Mouse (Mus musculus) heart, embryonic 11.5 days (tissue): ENCODE measurements around the gene Asnsd1. TPM values are rescaled to one million over a fixed set of nuclear protein-coding genes. Genes with fewer than 3 reads are reported as not detected.
"Not testable (repeated sequence)": the region's sequence is repeated elsewhere in the genome, so short reads cannot be mapped to it uniquely, and the experiment has no call there.

Experiments used
- ATAC-seq: fragments of 200-750 bp; cut with Nextera tagmentation; replicated peaks from 2 replicates; pipeline ENCODE4 v1.8.0; 2017; ENCODE audit warnings: moderate library complexity; ENCODE audit not compliant: insufficient number of reproducible peaks, low FRiP score, low TSS enrichment
- H3K27ac ChIP-seq: fragments of 300-500 bp; sonication (generic); 2 replicates; pipeline ENCODE4 v1.5.1; 2014; ENCODE audit warnings: mild to moderate bottlenecking, low read depth, low read length
- H3K27me3 ChIP-seq: fragments of 300-500 bp; sonication (generic); 2 replicates; pipeline ENCODE4 v1.6.1; 2014; ENCODE audit warnings: mild to moderate bottlenecking, low read length, mixed read lengths; ENCODE audit not compliant: control insufficient read depth, insufficient read depth
- H3K36me3 ChIP-seq: fragments of 300-500 bp; sonication (generic); 2 replicates; pipeline ENCODE4 v1.6.1; 2014; ENCODE audit warnings: mild to moderate bottlenecking, low read length, moderate library complexity, mixed read lengths; ENCODE audit not compliant: control insufficient read depth, insufficient read depth
- H3K4me1 ChIP-seq: fragments of 300-500 bp; sonication (generic); 2 replicates; pipeline ENCODE4 v1.6.1; 2014; ENCODE audit warnings: low read length; ENCODE audit not compliant: control insufficient read depth, insufficient read depth
- H3K4me2 ChIP-seq: fragments of 300-500 bp; sonication (generic); 2 replicates; pipeline ENCODE4 v1.6.1; 2014; ENCODE audit warnings: mild to moderate bottlenecking, moderate library complexity
- H3K4me3 ChIP-seq: fragments of 300-500 bp; sonication (generic); 2 replicates; pipeline ENCODE4 v1.5.1; 2014; ENCODE audit warnings: low read depth, low read length
- H3K9ac ChIP-seq: fragments of 300-500 bp; sonication (generic); 2 replicates; pipeline ENCODE4 v1.6.1; 2014; ENCODE audit warnings: mild to moderate bottlenecking, low read depth, low read length, moderate library complexity
- H3K9me3 ChIP-seq: fragments of 300-500 bp; sonication (generic); replicated peaks from 2 replicates; pipeline ENCODE4 v1.6.1; 2016; ENCODE audit warnings: low read length; ENCODE audit not compliant: control insufficient read depth
- WGBS: fragments of 180-500 bp; shearing (Covaris S2); extraction: QIAGEN DNeasy Blood & Tissue Kit; methylation state at CpG from one replicate; pipeline ENCODE4 v1.1.7; 2014; ENCODE audit not compliant: insufficient replicate concordance; 5-methylcytosine and 5-hydroxymethylcytosine counted together
- polyA plus RNA-seq: library from polyadenylated mRNA; unstranded; fragments of >200 nt; fragmentation: Nextera tagmentation; extraction: Ambion mirVana; gene quantifications from 2 replicates; pipeline ENCODE4 v1.2.1, GENCODE M21; 2014

Asnsd1 gene
- polyA plus RNA-seq, result 86.6 and 89.9 TPM in 2 replicates

DNA sequence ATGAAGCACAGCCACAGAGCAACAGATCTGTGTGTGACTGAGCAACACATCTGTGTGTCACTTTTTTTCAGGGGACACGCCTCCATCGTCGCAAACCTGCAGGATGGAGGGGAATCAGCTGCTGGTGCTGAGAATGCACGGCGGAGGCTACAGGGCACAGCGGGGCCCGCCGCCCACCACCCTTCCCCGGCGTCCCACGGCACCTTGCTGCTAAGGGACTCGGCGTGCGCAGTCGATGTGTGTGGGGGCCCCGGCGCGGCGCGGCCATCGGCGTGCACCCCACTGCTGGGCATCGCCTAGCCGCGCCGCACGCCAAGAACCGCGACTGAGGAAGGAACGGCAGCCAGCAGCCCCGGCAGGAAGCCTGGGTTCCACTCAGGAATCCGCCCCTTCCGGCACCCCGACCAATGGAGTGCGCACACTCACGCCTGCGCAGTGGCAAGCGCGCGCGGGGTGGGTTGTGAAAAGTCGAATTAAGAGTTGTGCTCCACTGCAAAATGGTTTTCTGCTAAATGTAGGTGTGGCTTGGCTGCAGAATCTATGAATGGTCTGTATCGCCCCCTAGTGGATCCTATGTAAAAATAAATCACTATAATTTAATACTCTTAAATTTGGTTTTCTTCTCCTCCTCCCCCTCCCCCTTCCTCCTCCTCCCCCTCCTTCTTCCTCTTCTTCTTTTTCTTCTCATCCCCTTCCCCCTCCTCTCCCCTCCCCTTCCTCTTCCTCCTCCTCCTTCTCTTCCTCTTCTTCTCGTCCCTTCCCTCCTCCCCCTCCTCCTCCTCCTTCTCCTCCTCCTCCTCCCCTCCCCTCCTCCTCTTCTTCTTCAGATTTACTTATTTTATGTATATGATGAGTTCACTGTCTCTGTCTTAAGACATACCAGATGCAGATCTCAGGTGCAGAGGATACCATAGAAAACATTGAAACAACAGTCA, at the start of gene Asnsd1, which contains the start of the genes Asdurf and Gm28551:
Asnsd1 (minus strand) TSS at position 426 of the 935 bp plus-strand sequence.
Asdurf (minus strand) TSS at position 293 of the 935 bp plus-strand sequence.
Gm28551 (minus strand) TSS at position 341 of the 935 bp plus-strand sequence.
- H3K9ac ChIP-seq, result peak within 1 kb of the TSS; percentile 96
- peak within 1 kb of the TSS; percentile 71 for H3K4me2 ChIP-seq
- under 1% methylated on average over 44 of the region's 44 CpGs for WGBS
- peak; percentile 99 for ATAC-seq
- H3K27ac ChIP-seq, result peak within 1 kb of the TSS; percentile 86
- no peaks in the 10 kb centered on the region for H3K27me3 ChIP-seq
- H3K36me3 ChIP-seq, result peaks cover 8% of the 10 kb centered on the region
- no peaks in the 10 kb centered on the region for H3K9me3 ChIP-seq
- peak within 1 kb of the TSS; percentile 84 for H3K4me3 ChIP-seq
- peaks cover 6% of the 10 kb centered on the region; the same call in 1 of the 2 replicates for H3K4me1 ChIP-seq

DNA sequence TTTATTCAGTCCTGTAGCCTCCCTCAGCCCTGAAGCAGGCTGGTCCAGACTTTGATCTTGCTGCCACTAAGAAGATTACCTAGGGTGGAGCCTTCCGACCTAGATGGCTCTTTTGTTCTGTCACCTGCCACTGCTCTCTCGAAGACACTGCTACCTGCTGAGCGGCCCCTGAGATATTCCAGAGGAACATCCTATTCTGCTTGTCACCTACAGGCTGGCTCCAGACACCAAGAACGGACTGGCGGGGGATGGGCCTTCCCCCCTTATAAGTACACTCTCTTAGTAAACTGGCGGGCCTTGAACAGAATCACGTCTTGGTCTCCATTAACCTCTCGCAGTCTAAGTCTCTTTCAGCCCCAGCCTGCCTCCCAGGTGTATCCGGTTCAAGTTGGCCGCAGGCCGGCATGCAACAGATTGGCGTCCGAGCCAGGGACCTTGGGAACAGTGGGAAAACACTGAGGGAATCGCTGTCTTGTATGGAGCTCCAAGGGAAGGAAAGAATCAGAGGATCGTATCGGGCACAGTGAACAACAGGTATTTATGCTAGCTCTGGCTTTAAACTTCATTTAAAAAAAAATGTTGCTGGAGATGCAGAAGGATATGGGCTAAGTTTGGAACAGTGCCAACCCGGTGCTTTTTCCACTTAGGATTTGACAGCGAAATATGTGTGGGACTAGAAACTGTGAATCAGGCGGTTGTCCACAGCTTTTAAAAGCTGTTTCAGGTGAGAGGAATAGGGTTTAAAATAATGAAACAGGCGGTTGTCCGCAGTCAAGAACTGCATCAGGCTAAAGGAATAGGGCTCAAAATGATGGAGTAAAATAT, 41.6 kb upstream of the Asnsd1 start:
- not testable (repeated sequence) for H3K9me3 ChIP-seq, ATAC-seq, H3K27me3 ChIP-seq, H3K9ac ChIP-seq, H3K36me3 ChIP-seq, H3K4me1 ChIP-seq, H3K27ac ChIP-seq
- WGBS, result 25% methylated on average over 21 of the region's 21 CpGs
- Histone ChIP-seq H3K4me3 (peak overlapping the region; percentile 21; the same call in 1 of the 2 replicates), H3K4me2 (peak overlapping the region; percentile 55)

DNA sequence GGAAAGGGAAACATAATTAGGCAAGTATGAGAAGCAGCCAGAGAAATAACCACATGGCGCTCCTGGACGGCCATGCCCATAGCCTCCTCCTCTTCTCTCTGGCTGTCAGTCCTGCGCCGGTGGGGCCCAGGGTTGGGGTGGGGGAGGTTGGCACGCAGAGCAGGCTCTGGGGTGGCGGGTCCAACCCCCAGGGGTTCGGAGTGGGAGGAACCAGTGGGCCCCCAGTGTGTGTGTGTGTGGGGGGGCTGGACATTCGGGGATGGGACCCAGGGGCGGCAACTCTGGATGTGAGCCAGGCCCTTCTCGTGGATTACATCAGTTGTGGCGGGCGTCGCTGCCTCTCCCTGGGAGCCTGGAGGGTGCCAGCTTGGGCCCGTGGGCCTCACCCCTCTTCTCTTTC, 36.2 kb upstream of the Asnsd1 start:
- no peaks in the 10 kb centered on the region for H3K27me3 ChIP-seq
- no peak overlapping the region for H3K4me2 ChIP-seq
- no peaks in the 10 kb centered on the region for H3K36me3 ChIP-seq
- no peaks in the 10 kb centered on the region for H3K4me1 ChIP-seq
- ATAC-seq, result peak; percentile 42; the same call in 1 of the 2 replicates
- no peaks in the 10 kb centered on the region for H3K9me3 ChIP-seq
- 86% methylated on average over 10 of the region's 14 CpGs for WGBS
- H3K9ac ChIP-seq, result no peak overlapping the region
- no peak overlapping the region for H3K27ac ChIP-seq
- H3K4me3 ChIP-seq, result no peak overlapping the region

DNA sequence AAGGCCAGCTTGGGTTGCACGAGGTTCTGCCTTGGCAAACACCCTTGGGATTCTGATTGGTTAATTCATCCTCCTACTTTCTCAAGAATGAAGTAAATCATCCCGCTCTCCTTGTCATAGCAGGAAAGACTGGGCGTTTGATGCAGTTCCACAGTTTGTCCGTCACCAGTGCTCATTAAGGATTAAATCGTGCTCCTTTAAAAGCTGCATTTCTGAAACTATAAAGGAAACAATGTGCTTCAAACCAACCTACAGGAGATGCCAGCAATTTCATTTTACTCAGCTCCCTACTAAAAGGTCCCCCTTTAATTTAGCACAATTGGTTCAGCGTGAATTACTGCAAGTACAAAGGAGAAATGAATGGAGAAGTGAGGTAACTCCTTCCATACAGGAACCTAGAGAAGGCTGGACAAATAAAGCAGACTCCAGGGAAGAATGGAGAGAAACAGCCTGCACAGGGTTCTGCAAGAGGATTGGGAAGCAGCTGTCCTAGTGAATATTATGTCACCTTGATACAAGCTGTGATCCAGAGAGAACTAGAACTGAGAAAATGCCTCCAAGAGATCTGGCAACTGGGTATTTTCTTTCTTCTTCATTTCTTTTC, 31.6 kb upstream of the Asnsd1 start:
- no peak for ATAC-seq
- WGBS, result 79% methylated on average over 6 of the region's 6 CpGs

DNA sequence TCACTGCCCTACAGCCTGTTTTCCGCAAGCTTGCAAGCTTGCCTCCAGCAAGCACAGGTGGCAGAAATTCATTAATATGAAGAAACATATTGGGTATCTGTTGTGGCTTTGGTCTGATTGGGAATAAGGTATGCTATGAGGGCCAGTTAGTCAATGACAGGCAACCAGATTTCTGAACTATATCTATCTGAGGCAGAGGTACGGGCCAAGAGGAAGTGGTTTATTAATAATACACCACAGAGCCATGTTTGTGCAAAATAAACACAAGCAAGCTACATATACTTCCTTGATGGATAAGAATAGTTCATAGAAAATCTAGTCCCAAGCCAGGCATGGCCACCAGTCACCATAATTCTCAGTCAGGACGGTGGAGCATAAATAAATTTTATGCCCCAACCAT, 25.2 kb upstream of the Asnsd1 start:
- Histone ChIP-seq H3K4me2 (no peak overlapping the region), H3K27me3 (no peaks in the 10 kb centered on the region), H3K9ac (no peak overlapping the region), H3K9me3 (no peaks in the 10 kb centered on the region), H3K4me3 (no peak overlapping the region), H3K27ac (no peak overlapping the region), H3K4me1 (no peaks in the 10 kb centered on the region), H3K36me3 (no peaks in the 10 kb centered on the region)
- ATAC-seq, result no peak
- 83% methylated on average over 3 of the region's 3 CpGs for WGBS

More for the DNA sequence above, 31.6 kb upstream of the Asnsd1 start:
- Histone ChIP-seq H3K27ac (no peak overlapping the region), H3K27me3 (no peaks in the 10 kb centered on the region), H3K9ac (no peak overlapping the region), H3K4me3 (no peak overlapping the region), H3K4me2 (no peak overlapping the region), H3K9me3 (no peaks in the 10 kb centered on the region), H3K4me1 (no peaks in the 10 kb centered on the region), H3K36me3 (no peaks in the 10 kb centered on the region)

DNA sequence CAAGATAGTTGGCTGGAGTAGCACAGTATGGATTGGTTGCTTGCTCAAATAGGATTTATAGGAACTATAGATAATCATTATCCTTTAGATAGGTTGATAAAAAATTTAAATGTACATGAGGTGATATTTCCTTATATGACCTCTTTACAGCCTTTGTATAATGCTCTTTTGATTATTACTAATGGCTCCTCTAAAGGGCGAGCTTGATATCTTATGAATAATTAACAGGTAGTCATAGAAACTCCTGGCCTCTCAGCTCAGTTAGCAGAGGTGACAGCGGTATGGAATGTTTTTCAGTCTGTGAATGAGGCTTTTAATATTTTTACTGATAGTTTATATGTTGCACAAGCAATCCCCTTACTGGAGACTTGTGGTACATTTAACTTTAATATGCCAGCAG, 23.4 kb upstream of the Asnsd1 start:
- 85% methylated on average over 2 of the region's 2 CpGs for WGBS
- not testable (repeated sequence) for H3K4me3 ChIP-seq, ATAC-seq, H3K4me1 ChIP-seq, H3K27ac ChIP-seq, H3K27me3 ChIP-seq, H3K9ac ChIP-seq, H3K4me2 ChIP-seq, H3K9me3 ChIP-seq, H3K36me3 ChIP-seq

DNA sequence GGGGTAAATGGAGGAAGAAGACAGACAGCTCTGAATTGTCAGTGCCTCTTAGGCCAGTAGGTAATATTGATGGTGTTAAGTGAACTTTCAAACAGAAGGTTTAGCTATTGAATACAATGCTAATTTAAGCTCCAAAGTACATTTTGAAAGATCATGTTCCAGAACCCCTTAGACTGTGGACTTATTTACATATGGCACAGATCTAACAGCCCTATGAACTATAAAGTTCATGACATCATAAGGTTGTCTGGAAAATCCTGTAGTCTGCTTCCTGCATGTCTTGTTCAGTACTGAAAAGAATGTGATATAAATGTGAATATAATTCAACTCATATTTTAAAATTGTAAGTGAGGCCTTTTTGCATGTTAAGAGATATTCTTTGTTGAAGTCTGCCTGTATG, 6.4 kb upstream of the Asnsd1 start:
- no peaks in the 10 kb centered on the region for H3K4me1 ChIP-seq
- no peak overlapping the region for H3K4me3 ChIP-seq
- H3K4me2 ChIP-seq, result no peak overlapping the region
- H3K9ac ChIP-seq, result no peak overlapping the region
- no peak for ATAC-seq
- no peak overlapping the region for H3K27ac ChIP-seq
- no peaks in the 10 kb centered on the region for H3K9me3 ChIP-seq
- H3K27me3 ChIP-seq, result no peaks in the 10 kb centered on the region
- no peaks in the 10 kb centered on the region for H3K36me3 ChIP-seq

DNA sequence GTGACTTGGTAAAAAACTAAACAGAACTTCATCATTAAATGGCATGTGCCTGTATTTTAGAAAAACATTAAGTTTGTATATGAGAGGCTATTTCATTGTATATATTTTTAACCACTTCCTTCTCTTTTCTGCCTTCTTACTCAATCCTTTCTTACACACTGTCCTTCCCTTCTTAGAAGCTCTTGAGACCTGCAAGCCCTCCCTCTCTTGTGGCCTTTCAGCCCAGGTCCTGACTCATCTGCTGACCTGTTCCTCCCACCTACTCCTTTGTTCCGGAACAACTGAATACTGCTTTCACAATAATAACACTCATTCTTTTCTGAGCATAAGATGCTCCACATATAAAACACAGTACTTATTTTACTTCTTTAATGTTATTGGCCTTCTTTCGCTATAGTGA, 11.5 kb downstream of the Asnsd1 start:
- H3K4me1 ChIP-seq, result no peaks in the 10 kb centered on the region
- no peak overlapping the region for H3K4me2 ChIP-seq
- no peak overlapping the region for H3K9ac ChIP-seq
- H3K27me3 ChIP-seq, result no peaks in the 10 kb centered on the region
- no peak overlapping the region for H3K4me3 ChIP-seq
- WGBS, result 95% methylated on average over 2 of the region's 2 CpGs
- no peak for ATAC-seq
- peaks cover 29% of the 10 kb centered on the region for H3K36me3 ChIP-seq
- no peak overlapping the region for H3K27ac ChIP-seq
- no peaks in the 10 kb centered on the region for H3K9me3 ChIP-seq
